Mouse (Mus musculus) megakaryocyte-erythroid progenitor cell, adult 5-6 weeks (primary cell): ENCODE data around the gene Zbtb6. TPM values are rescaled to one million over a fixed set of nuclear protein-coding genes. Genes with fewer than 3 reads are reported as not detected.
A peak's percentile ranks its signal among the peaks of the same experiment; 100 is the strongest.

Source experiments
- ATAC-seq: replicated peaks from 2 replicates; pipeline ENCODE4 v1.8.0; 2016; ENCODE audit warnings: mild to moderate bottlenecking, inconsistent platforms; ENCODE audit not compliant: severe bottlenecking, poor library complexity, low FRiP score, low TSS enrichment
- total RNA-seq, 2 experiments: library from RNA; stranded (forward) in 1 of 2; stranded (reverse) in 1 of 2; fragments of 200-1000, 215-1000 nt in 1 of 2; fragments of >200 nt in 1 of 2; fragmentation: Nextera tagmentation in 1 of 2; gene quantifications; 2 replicates each; pipeline ENCODE4 v1.2.3; 2014 to 2017

Gene Zbtb6
- total RNA-seq, 2 experiments from 2014 or later = 11.4 to 29.2 TPM

DNA sequence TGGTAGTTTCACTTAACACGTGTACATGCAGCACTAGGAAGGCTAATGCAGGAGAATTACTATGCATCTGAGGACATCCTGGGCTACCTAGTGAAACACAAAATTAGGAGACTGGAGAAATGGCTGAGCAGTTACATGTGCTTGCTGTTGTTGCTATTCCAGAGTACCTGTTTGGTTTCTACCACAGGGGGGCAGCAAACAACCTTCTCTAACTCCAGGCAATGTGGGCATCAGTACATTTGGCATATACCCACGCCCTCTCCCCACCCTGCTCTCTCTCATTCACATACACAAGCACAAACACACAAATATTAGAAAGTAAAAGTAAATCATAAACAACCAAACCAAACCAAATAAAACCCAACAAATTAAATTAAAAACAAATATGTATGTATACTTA lies 62.8 kb downstream of the Zbtb6 start:
- ATAC-seq = peak; percentile 93

GRCm38 (mm10) chr2:37376018-37376417 lies 67.0 kb downstream of the Zbtb6 start:
- ATAC-seq = no peak; the same call in 1 of the 2 replicates

Other genes starting within 250 kb of the Zbtb6 start
- gene Olfr366, start 231.6 kb downstream of the Zbtb6 start, total RNA-seq (2014; fragmentation: Nextera tagmentation) = not detected in 2 replicates
- not detected in 2 replicates for gene Olfr366, start 231.6 kb downstream of the Zbtb6 start, total RNA-seq (2017)
- gene Olfr368, start 116.7 kb downstream of the Zbtb6 start, total RNA-seq (2014; fragmentation: Nextera tagmentation) = not detected in 2 replicates
- gene Olfr368, start 116.7 kb downstream of the Zbtb6 start, total RNA-seq (2017) = not detected in 2 replicates
- 13.3 and 15.0 TPM in 2 replicates for gene Pdcl, start 83.8 kb downstream of the Zbtb6 start, total RNA-seq (2014; fragmentation: Nextera tagmentation)
- gene Pdcl, start 83.8 kb downstream of the Zbtb6 start, total RNA-seq (2017) = 104 and 106 TPM in 2 replicates
- gene Rc3h2, start 20.3 kb downstream of the Zbtb6 start, total RNA-seq (2014; fragmentation: Nextera tagmentation) = 37.6 and 40.7 TPM in 2 replicates
- gene Rc3h2, start 20.3 kb downstream of the Zbtb6 start, total RNA-seq (2017) = 23.6 and 33.5 TPM in 2 replicates
- 10.7 and 11.8 TPM in 2 replicates for gene Zbtb26, start within 50 bp of the Zbtb6 start, total RNA-seq (2014; fragmentation: Nextera tagmentation)
- 8.7 and 13.7 TPM in 2 replicates for gene Zbtb26, start within 50 bp of the Zbtb6 start, total RNA-seq (2017)
- 25.0 and 28.0 TPM in 2 replicates for gene Rabgap1, start 108 bp upstream of the Zbtb6 start, total RNA-seq (2014; fragmentation: Nextera tagmentation)
- 39.7 and 49.2 TPM in 2 replicates for gene Rabgap1, start 108 bp upstream of the Zbtb6 start, total RNA-seq (2017)
- gene Gpr21, start 73.2 kb upstream of the Zbtb6 start, total RNA-seq (2014; fragmentation: Nextera tagmentation) = 2.0 and 3.3 TPM in 2 replicates
- 0.42 and 3.4 TPM in 2 replicates for gene Gpr21, start 73.2 kb upstream of the Zbtb6 start, total RNA-seq (2017)